Mouse (Mus musculus) C3H10T1/2 (cell line): ENCODE measurements around the gene Slc25a21. TPM values are rescaled to one million over a fixed set of nuclear protein-coding genes. Genes with fewer than 3 reads are reported as not detected.

Experiments
- polyA plus RNA-seq, 2 experiments: library from polyadenylated mRNA; unstranded; fragments of >200 nt; fragmentation: generic; extraction: Trizol; gene quantifications; one replicate each; pipeline ENCODE4 v1.2.1; 2012; ENCODE audit warnings: missing spikeins in 2 of 2

Slc25a21 gene
- polyA plus RNA-seq: not detected

DNA sequence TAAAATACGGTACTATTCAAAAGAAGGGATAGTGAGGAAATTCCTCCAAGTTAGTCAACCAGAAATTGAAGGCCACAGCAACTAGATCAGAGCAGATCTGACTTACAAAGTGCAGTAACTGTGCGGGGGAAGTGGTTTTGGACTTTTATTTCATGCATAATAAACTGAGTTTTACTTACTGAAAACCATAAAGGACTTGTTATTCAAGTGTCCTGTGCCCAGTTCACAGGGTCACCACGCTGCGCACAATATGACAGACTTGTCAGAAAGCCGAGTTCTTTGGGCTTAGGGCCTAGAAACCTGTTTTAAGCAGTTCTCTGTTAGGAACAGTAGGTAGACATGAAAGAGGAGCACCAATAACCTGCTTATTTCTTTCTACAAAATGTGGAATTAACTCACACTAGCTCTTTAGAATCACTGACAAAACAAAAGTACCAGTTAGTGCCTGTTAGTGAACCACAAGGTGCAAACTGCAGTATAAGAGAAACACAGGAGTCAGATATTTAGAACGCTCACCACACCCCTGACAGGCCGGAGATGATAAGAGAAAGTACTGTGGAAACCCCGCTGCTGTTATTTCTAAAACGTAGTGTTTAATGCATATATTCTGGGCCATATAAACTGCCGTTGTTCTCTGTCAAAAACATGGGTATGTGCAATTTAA, at the start of gene Slc25a21:
Slc25a21 (minus strand) TSS at position 110 of the 664 bp plus-strand sequence.

DNA sequence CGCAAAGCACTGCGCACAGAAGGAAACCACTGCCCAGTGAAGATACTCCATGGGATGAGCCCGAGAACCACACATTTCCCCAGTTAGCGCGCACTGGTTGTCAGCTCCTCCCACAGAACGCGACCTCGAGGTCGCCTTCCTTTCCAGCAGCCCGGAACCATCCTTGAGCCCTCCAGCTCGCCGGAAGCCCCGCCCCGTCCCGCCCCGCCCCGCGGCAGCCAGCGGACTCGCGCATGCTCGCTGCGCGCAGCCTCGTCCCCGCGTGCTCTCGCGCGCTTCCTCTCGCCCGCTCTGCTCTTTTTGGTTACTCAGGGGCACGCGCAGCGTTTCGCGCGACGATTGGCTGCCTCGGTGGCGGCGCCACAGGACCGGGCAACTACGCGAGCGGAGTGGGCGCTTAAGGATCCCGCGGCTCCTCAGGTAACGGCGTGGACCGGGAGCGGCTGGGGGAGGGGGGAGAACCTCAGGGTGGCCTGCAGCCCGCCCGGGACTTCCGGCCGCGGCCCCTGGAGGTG, 33.0 kb upstream of the Slc25a21 start, which contains the start of the genes Prps1l3 and Mipol1:
Prps1l3 (plus strand) TSS at position 221 of the 515 bp plus-strand sequence.
Mipol1 (plus strand) TSS at position 236 of the 515 bp plus-strand sequence.

DNA sequence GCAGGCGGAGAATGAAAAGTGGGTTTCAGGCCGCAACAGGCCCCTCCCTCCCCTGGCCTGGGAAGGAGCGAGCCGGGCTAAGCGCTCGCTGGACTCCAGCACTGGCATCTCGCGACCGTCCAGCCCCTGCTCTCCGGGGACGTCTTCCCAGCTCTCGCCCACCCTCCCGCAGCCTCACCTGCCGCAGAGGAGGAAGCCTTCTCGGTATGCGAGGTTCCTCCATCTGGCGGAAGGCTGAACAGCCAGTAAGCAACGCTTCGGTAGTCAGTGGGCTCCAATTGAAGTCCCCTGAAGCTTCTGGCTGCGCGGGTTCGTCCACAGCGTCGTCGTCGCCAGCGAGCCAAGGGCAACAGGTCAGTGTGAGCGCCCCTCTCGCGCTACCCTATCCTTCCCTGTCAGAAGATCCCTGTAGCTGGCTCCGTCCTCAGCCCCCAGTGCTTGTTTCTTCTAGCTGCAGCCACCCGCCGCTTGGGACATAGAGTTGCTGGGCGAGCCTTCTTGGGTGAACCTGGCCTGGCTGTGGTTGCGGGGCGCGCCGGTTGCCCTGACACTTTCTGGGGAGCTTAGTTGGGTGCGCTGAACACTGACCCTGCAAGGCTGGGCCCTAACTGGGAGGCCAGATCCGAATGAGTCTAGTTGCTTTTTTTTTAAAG, 505.7 kb downstream of the Slc25a21 start, which contains the start of gene Pax9:
Pax9 (plus strand) TSS at position 341 of the 653 bp plus-strand sequence.

Other genes starting within 250 kb of the Slc25a21 start
- 1 to 10 TPM; 1.3 to 6.5 TPM for gene Prps1l3, start 32.9 kb upstream of the Slc25a21 start, polyA plus RNA-seq
- gene Mipol1, start 33.0 kb upstream of the Slc25a21 start, polyA plus RNA-seq: under 1 TPM; 0.26 to 0.99 TPM